Mouse (Mus musculus) stomach, embryonic 16.5 days (tissue): ENCODE data around the gene Nme6. TPM values are rescaled to one million over a fixed set of nuclear protein-coding genes. Genes with fewer than 3 reads are reported as not detected.
"Not testable (repeated sequence)": the region's sequence is repeated elsewhere in the genome, so short reads cannot be mapped to it uniquely, and the experiment has no call there.

ENCODE experiments used
- ATAC-seq: fragments of 200-750 bp; cut with Nextera tagmentation; 2 replicates; pipeline ENCODE4 v1.8.0; 2017; ENCODE audit warnings: moderate number of reproducible peaks, moderate TSS enrichment; ENCODE audit not compliant: insufficient read depth, low FRiP score
- H3K27ac ChIP-seq: fragments of 300-500 bp; sonication (generic); 2 replicates; pipeline ENCODE4 v1.5.1; 2014; ENCODE audit warnings: low read length
- H3K27me3 ChIP-seq: fragments of 300-500 bp; sonication (generic); 2 replicates; pipeline ENCODE4 v1.6.1; 2014; ENCODE audit warnings: low read length, control low read depth, mixed read lengths; ENCODE audit not compliant: control insufficient read depth, insufficient read depth
- H3K36me3 ChIP-seq: fragments of 300-500 bp; sonication (generic); 2 replicates; pipeline ENCODE4 v1.6.1; 2014; ENCODE audit warnings: low read length; ENCODE audit not compliant: control insufficient read depth, insufficient read depth
- H3K4me1 ChIP-seq: fragments of 300-500 bp; sonication (generic); 2 replicates; pipeline ENCODE4 v1.6.1; 2014; ENCODE audit warnings: low read length, control low read depth, mixed read lengths; ENCODE audit not compliant: control insufficient read depth, insufficient read depth
- H3K4me2 ChIP-seq: fragments of 300-500 bp; sonication (generic); 2 replicates; pipeline ENCODE4 v1.6.1; 2014; ENCODE audit warnings: low read depth, low read length, mixed read lengths
- H3K4me3 ChIP-seq: fragments of 300-500 bp; sonication (generic); replicated peaks from 2 replicates; pipeline ENCODE4 v1.5.1; 2014; ENCODE audit warnings: mild to moderate bottlenecking, low read length
- H3K9ac ChIP-seq: fragments of 300-500 bp; sonication (generic); 2 replicates; pipeline ENCODE4 v1.6.1; 2014; ENCODE audit warnings: low read length
- H3K9me3 ChIP-seq: fragments of 300-500 bp; sonication (generic); replicated peaks from 2 replicates; pipeline ENCODE4 v1.6.1; 2016; ENCODE audit warnings: low read length, control low read depth; ENCODE audit not compliant: control insufficient read depth
- WGBS: fragments of 180-500 bp; shearing (Covaris S2); extraction: QIAGEN DNeasy Blood & Tissue Kit; methylation state at CpG from one replicate; pipeline ENCODE4 v1.1.7; 2014; 5-methylcytosine and 5-hydroxymethylcytosine counted together
- polyA plus RNA-seq: library from polyadenylated mRNA; unstranded; fragments of >200 nt; fragmentation: Nextera tagmentation; extraction: Ambion mirVana; gene quantifications from 2 replicates; pipeline ENCODE4 v1.2.1, GENCODE M21; 2015

Gene Nme6
- 58.5 and 61.0 TPM in 2 replicates for polyA plus RNA-seq

GRCm38 (mm10) chr9:109832391-109833087 lies at the start of gene Nme6:
TSS of gene Nme6 (plus strand) at chr9:109832749.
- H3K36me3 ChIP-seq = no peaks in the 10 kb centered on the region; the same call in 1 of the 2 replicates
- H3K27me3 ChIP-seq = no peaks in the 10 kb centered on the region
- H3K4me1 ChIP-seq = peaks cover 8% of the 10 kb centered on the region; the same call in 1 of the 2 replicates
- H3K4me2 ChIP-seq = peak within 1 kb of the TSS; percentile 93
- H3K4me3 ChIP-seq = peak within 1 kb of the TSS; percentile 74
- ATAC-seq = peak; percentile 95
- H3K27ac ChIP-seq = peak within 1 kb of the TSS; percentile 77
- peak within 1 kb of the TSS; percentile 83 for H3K9ac ChIP-seq
- H3K9me3 ChIP-seq = no peaks in the 10 kb centered on the region
- under 1% methylated on average over 32 of the region's 32 CpGs for WGBS

- not testable (repeated sequence) for H3K4me1 ChIP-seq, H3K9ac ChIP-seq, H3K27me3 ChIP-seq, H3K27ac ChIP-seq, H3K36me3 ChIP-seq, H3K4me2 ChIP-seq, H3K4me3 ChIP-seq, H3K9me3 ChIP-seq, ATAC-seq
- 80% methylated on average over 4 of the region's 4 CpGs for WGBS
Measured at GRCm38 (mm10) chr9:109790570-109790969, 42.0 kb upstream of the Nme6 start, which contains the start of gene Fbxw27. TSS of gene Fbxw27 (minus strand) at chr9:109790670.

GRCm38 (mm10) chr9:109795221-109795620 lies 37.3 kb upstream of the Nme6 start:
- H3K36me3 ChIP-seq = no peaks in the 10 kb centered on the region
- no peaks in the 10 kb centered on the region for H3K9me3 ChIP-seq
- no peak overlapping the region for H3K9ac ChIP-seq
- H3K4me1 ChIP-seq = no peaks in the 10 kb centered on the region
- no peak for ATAC-seq
- WGBS = 71% methylated on average over 2 of the region's 2 CpGs
- no peak overlapping the region for H3K4me2 ChIP-seq
- H3K4me3 ChIP-seq = no peak overlapping the region
- no peaks in the 10 kb centered on the region for H3K27me3 ChIP-seq
- H3K27ac ChIP-seq = no peak overlapping the region

GRCm38 (mm10) chr9:109795811-109796210 lies 36.7 kb upstream of the Nme6 start:
- Histone ChIP-seq H3K27ac (no peak overlapping the region), H3K4me3 (no peak overlapping the region)

GRCm38 (mm10) chr9:109798051-109798450 lies 34.5 kb upstream of the Nme6 start:
- Histone ChIP-seq H3K4me3 (no peak overlapping the region), H3K9me3 (no peaks in the 10 kb centered on the region), H3K4me1 (no peaks in the 10 kb centered on the region), H3K4me2 (no peak overlapping the region), H3K27ac (no peak overlapping the region), H3K9ac (no peak overlapping the region), H3K27me3 (no peaks in the 10 kb centered on the region), H3K36me3 (no peaks in the 10 kb centered on the region)
- 87% methylated on average over 1 of the region's 1 CpGs for WGBS
- no peak for ATAC-seq

More at GRCm38 (mm10) chr9:109795811-109796210, 36.7 kb upstream of the Nme6 start:
- 72% methylated on average over 2 of the region's 2 CpGs for WGBS
- Histone ChIP-seq H3K4me2 (no peak overlapping the region), H3K4me1 (no peaks in the 10 kb centered on the region), H3K9me3 (no peaks in the 10 kb centered on the region), H3K9ac (no peak overlapping the region), H3K27me3 (no peaks in the 10 kb centered on the region), H3K36me3 (no peaks in the 10 kb centered on the region)
- ATAC-seq = no peak

- not testable (repeated sequence) for H3K4me3 ChIP-seq, H3K9ac ChIP-seq, H3K4me2 ChIP-seq, ATAC-seq, H3K4me1 ChIP-seq, H3K9me3 ChIP-seq, H3K27ac ChIP-seq, H3K27me3 ChIP-seq, H3K36me3 ChIP-seq
- 67% methylated on average over 2 of the region's 2 CpGs for WGBS
Measured at GRCm38 (mm10) chr9:109805596-109805995, 27.0 kb upstream of the Nme6 start.

- Histone ChIP-seq H3K27me3 (no peaks in the 10 kb centered on the region), H3K9ac (no peak overlapping the region), H3K27ac (no peak overlapping the region), H3K4me2 (no peak overlapping the region), H3K4me1 (no peaks in the 10 kb centered on the region), H3K36me3 (no peaks in the 10 kb centered on the region), H3K4me3 (no peak overlapping the region), H3K9me3 (no peaks in the 10 kb centered on the region)
- ATAC-seq = no peak
- 40% methylated on average over 1 of the region's 1 CpGs for WGBS
Measured at GRCm38 (mm10) chr9:109806260-109806659, 26.3 kb upstream of the Nme6 start.

- Histone ChIP-seq H3K27ac (no peak overlapping the region), H3K27me3 (no peaks in the 10 kb centered on the region), H3K9me3 (no peaks in the 10 kb centered on the region), H3K4me3 (no peak overlapping the region), H3K9ac (no peak overlapping the region), H3K4me2 (no peak overlapping the region), H3K4me1 (no peaks in the 10 kb centered on the region), H3K36me3 (no peaks in the 10 kb centered on the region)
- ATAC-seq = no peak
- WGBS = 65% methylated on average over 2 of the region's 2 CpGs
Measured at GRCm38 (mm10) chr9:109806695-109807293, 25.8 kb upstream of the Nme6 start.

GRCm38 (mm10) chr9:109807898-109808297 lies 24.7 kb upstream of the Nme6 start:
- Histone ChIP-seq H3K9ac (no peak overlapping the region), H3K27me3 (no peaks in the 10 kb centered on the region), H3K27ac (no peak overlapping the region), H3K9me3 (no peaks in the 10 kb centered on the region), H3K4me3 (no peak overlapping the region), H3K36me3 (no peaks in the 10 kb centered on the region), H3K4me2 (no peak overlapping the region), H3K4me1 (no peaks in the 10 kb centered on the region)
- no peak for ATAC-seq
- 27% methylated on average over 3 of the region's 3 CpGs for WGBS
